Mouse (Mus musculus) ES-E14 (cell line): ENCODE results near the gene Nagpa.

ENCODE experiments used
- CHD2 ChIP-seq: IDR thresholded peaks from 2 replicates; pipeline ENCODE4 v1.6.1; 2014; ENCODE audit warnings: mild to moderate bottlenecking, low read depth, low read length, inconsistent platforms
- HCFC1 ChIP-seq: IDR thresholded peaks from 2 replicates; pipeline ENCODE4 v1.6.1; 2012; ENCODE audit warnings: low read length, inconsistent platforms, borderline replicate concordance; ENCODE audit not compliant: insufficient read depth
- ZNF384 ChIP-seq: IDR thresholded peaks from 2 replicates; pipeline ENCODE4 v1.6.1; 2012; ENCODE audit warnings: low read depth, low read length, inconsistent platforms

GRCm38 (mm10) chr16:5183310-5183975 is 20.4 kb downstream of the Nagpa start:
- TF ChIP-seq CHD2 (no peak), ZNF384 (no peak), HCFC1 (no peak)
